Mouse (Mus musculus): Measurements from ENCODE around the gene Olfr1260. TPM values are rescaled to one million over a fixed set of nuclear protein-coding genes. Genes with fewer than 3 reads are reported as not detected.

Gene Olfr1260
- total and polyA plus RNA-seq, 2 experiments: not detected

- H3K4me1 ChIP-seq (ENCODE audit: control insufficient read depth, insufficient read depth, low read length): no peaks in the 10 kb centered on the region
- no peak for TF ChIP-seq CTCF (IDR thresholded peaks at IDR 0.05; ENCODE audit: low read depth, low read length)
- no peak for TF ChIP-seq POLR2A (IDR thresholded peaks at IDR 0.05; ENCODE audit: extremely low read depth, insufficient read depth, low read length)
- H3K79me2 ChIP-seq (ENCODE audit: control insufficient read depth, insufficient read depth, low read length): no peaks in the 10 kb centered on the region
- no peak for DNase-seq (ENCODE audit: extremely low read depth, low read depth, low spot score)
- no peak within 1 kb of the TSS for H3K9ac ChIP-seq (ENCODE audit: low read depth, low read length)
- no peak within 1 kb of the TSS for H3K4me3 ChIP-seq (ENCODE audit: insufficient read depth, low read depth, low read length)
- no peaks in the 10 kb centered on the region for H3K36me3 ChIP-seq (ENCODE audit: control insufficient read depth, insufficient read depth, low read length)
- no peaks in the 10 kb centered on the region for H3K27me3 ChIP-seq (ENCODE audit: control insufficient read depth, insufficient read depth, low read length)
- no peak within 1 kb of the TSS for H3K27ac ChIP-seq (replicated peaks; ENCODE audit: insufficient read depth, low read depth, low read length)
- 82% methylated on average over 2 of the region's 2 CpGs for WGBS
Observed at GRCm38 (mm10) chr2:90011831-90012230, 37.7 kb downstream of the Olfr1260 start, which contains the start of gene Olfr1263. Olfr1263 (plus strand) TSS chr2:90012131.

GRCm38 (mm10) chr2:90025477-90025876, 51.3 kb downstream of the Olfr1260 start, which contains the start of gene Olfr1264:
Olfr1264 (minus strand) TSS chr2:90025577.
- H3K27ac ChIP-seq (replicated peaks; ENCODE audit: insufficient read depth, low read depth, low read length): no peak within 1 kb of the TSS
- DNase-seq (ENCODE audit: extremely low read depth, low read depth, low spot score): no peak
- no peak for TF ChIP-seq CTCF (IDR thresholded peaks at IDR 0.05; ENCODE audit: low read depth, low read length)
- TF ChIP-seq POLR2A (IDR thresholded peaks at IDR 0.05; ENCODE audit: extremely low read depth, insufficient read depth, low read length): no peak
- H3K79me2 ChIP-seq (ENCODE audit: control insufficient read depth, insufficient read depth, low read length): no peaks in the 10 kb centered on the region
- H3K4me1 ChIP-seq (ENCODE audit: control insufficient read depth, insufficient read depth, low read length): no peaks in the 10 kb centered on the region
- no peak within 1 kb of the TSS for H3K4me3 ChIP-seq (ENCODE audit: insufficient read depth, low read depth, low read length)
- no peaks in the 10 kb centered on the region for H3K27me3 ChIP-seq (ENCODE audit: control insufficient read depth, insufficient read depth, low read length)
- WGBS: 65% methylated on average over 2 of the region's 2 CpGs
- H3K9ac ChIP-seq (ENCODE audit: low read depth, low read length): no peak within 1 kb of the TSS
- no peaks in the 10 kb centered on the region for H3K36me3 ChIP-seq (ENCODE audit: control insufficient read depth, insufficient read depth, low read length)

Other genes starting within 250 kb of the Olfr1260 start
- not detected in 2 replicates for gene Olfr1252, start 249.3 kb upstream of the Olfr1260 start, total RNA-seq (2014; rRNA removed)
- not detected in 2 replicates for gene Olfr1252, start 249.3 kb upstream of the Olfr1260 start, polyA plus RNA-seq (2012; rRNA removed)
- not detected in 2 replicates for gene Olfr1253, start 217.2 kb upstream of the Olfr1260 start, total RNA-seq (2014; rRNA removed)
- gene Olfr1253, start 217.2 kb upstream of the Olfr1260 start, polyA plus RNA-seq (2012; rRNA removed): not detected in 2 replicates
- gene Olfr1254, start 180.7 kb upstream of the Olfr1260 start, total RNA-seq (2014; rRNA removed): not detected in 2 replicates
- not detected in 2 replicates for gene Olfr1254, start 180.7 kb upstream of the Olfr1260 start, polyA plus RNA-seq (2012; rRNA removed)
- gene Olfr1255, start 162.3 kb upstream of the Olfr1260 start, total RNA-seq (2014; rRNA removed): not detected in 2 replicates
- gene Olfr1255, start 162.3 kb upstream of the Olfr1260 start, polyA plus RNA-seq (2012; rRNA removed): not detected in 2 replicates
- not detected in 2 replicates for gene Olfr1256, start 132.8 kb upstream of the Olfr1260 start, total RNA-seq (2014; rRNA removed)
- gene Olfr1256, start 132.8 kb upstream of the Olfr1260 start, polyA plus RNA-seq (2012; rRNA removed): not detected in 2 replicates
- gene Olfr48, start 126.1 kb upstream of the Olfr1260 start, total RNA-seq (2014; rRNA removed): not detected in 2 replicates
- gene Olfr48, start 126.1 kb upstream of the Olfr1260 start, polyA plus RNA-seq (2012; rRNA removed): not detected in 2 replicates
- gene Olfr1257, start 95.9 kb upstream of the Olfr1260 start, total RNA-seq (2014; rRNA removed): not detected in 2 replicates
- not detected in 2 replicates for gene Olfr1257, start 95.9 kb upstream of the Olfr1260 start, polyA plus RNA-seq (2012; rRNA removed)
- gene Olfr1258, start 47.0 kb upstream of the Olfr1260 start, total RNA-seq (2014; rRNA removed): not detected in 2 replicates
- gene Olfr1258, start 47.0 kb upstream of the Olfr1260 start, polyA plus RNA-seq (2012; rRNA removed): not detected in 2 replicates
- gene Olfr1259, start 25.7 kb upstream of the Olfr1260 start, total RNA-seq (2014; rRNA removed): not detected in 2 replicates
- gene Olfr1259, start 25.7 kb upstream of the Olfr1260 start, polyA plus RNA-seq (2012; rRNA removed): not detected in 2 replicates
- not detected in 2 replicates for gene Olfr1261, start 16.9 kb downstream of the Olfr1260 start, total RNA-seq (2014; rRNA removed)
- not detected in 2 replicates for gene Olfr1261, start 16.9 kb downstream of the Olfr1260 start, polyA plus RNA-seq (2012; rRNA removed)
- not detected in 2 replicates for gene Olfr1262, start 25.8 kb downstream of the Olfr1260 start, total RNA-seq (2014; rRNA removed)
- not detected in 2 replicates for gene Olfr1262, start 25.8 kb downstream of the Olfr1260 start, polyA plus RNA-seq (2012; rRNA removed)
- not detected in 2 replicates for gene Olfr1263, start 37.8 kb downstream of the Olfr1260 start, total RNA-seq (2014; rRNA removed)
- gene Olfr1263, start 37.8 kb downstream of the Olfr1260 start, polyA plus RNA-seq (2012; rRNA removed): not detected in 2 replicates
- not detected in 2 replicates for gene Olfr1264, start 51.2 kb downstream of the Olfr1260 start, total RNA-seq (2014; rRNA removed)
- not detected in 2 replicates for gene Olfr1264, start 51.2 kb downstream of the Olfr1260 start, polyA plus RNA-seq (2012; rRNA removed)
- not detected in 2 replicates for gene Olfr1265, start 61.0 kb downstream of the Olfr1260 start, total RNA-seq (2014; rRNA removed)
- gene Olfr1265, start 61.0 kb downstream of the Olfr1260 start, polyA plus RNA-seq (2012; rRNA removed): not detected in 2 replicates
- gene Olfr140, start 89.3 kb downstream of the Olfr1260 start, total RNA-seq (2014; rRNA removed): not detected in 2 replicates
- gene Olfr140, start 89.3 kb downstream of the Olfr1260 start, polyA plus RNA-seq (2012; rRNA removed): not detected in 2 replicates
- gene Olfr1269, start 147.1 kb downstream of the Olfr1260 start, total RNA-seq (2014; rRNA removed): not detected in 2 replicates
- not detected in 2 replicates for gene Olfr1269, start 147.1 kb downstream of the Olfr1260 start, polyA plus RNA-seq (2012; rRNA removed)
- not detected in 2 replicates for gene Olfr32, start 168.0 kb downstream of the Olfr1260 start, total RNA-seq (2014; rRNA removed)
- gene Olfr32, start 168.0 kb downstream of the Olfr1260 start, polyA plus RNA-seq (2012; rRNA removed): not detected in 2 replicates
- not detected in 2 replicates for gene Olfr1270, start 178.8 kb downstream of the Olfr1260 start, total RNA-seq (2014; rRNA removed)
- not detected in 2 replicates for gene Olfr1270, start 178.8 kb downstream of the Olfr1260 start, polyA plus RNA-seq (2012; rRNA removed)